8 mouse cellular contexts compared by ENCODE assay signal in the genomic region with DNA sequence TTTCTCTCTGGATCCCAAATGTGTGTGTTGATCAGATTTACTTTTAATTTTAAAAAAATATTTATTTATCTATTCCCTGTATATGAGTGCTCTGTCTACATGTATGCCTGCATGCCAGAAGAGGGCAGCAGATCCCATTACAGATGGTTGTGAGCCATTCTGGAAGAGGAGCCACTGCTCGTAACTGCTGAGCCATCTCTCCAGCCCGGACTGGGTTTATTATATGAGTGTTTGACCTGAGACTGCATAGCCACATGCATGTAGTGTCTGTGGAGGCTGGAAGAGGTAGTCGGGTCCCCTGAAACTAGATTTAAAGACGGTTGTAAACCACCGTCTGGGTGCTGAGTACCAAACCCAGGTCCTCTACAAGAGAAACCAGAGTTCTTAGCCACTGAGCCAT. TPM values are rescaled to one million over a fixed set of nuclear protein-coding genes. Genes with fewer than 3 reads are reported as not detected.
A peak's percentile ranks its signal among the peaks of the same experiment; 100 is the strongest.
DNase-seq lines count a peak whose midpoint lies in the region; ATAC-seq lines count a peak whose summit lies in the region.

No protein-coding gene starts in this region.

- intact Hi-C loops in gastrocnemius, postnatal 14 days (cut with DNase I; ENCODE audit: low total_unique reads): no loop called here
- intact Hi-C loops in gastrocnemius, postnatal 36 days (cut with DNase I): loop anchor here (10.0 kb wide), 2 partner anchors 50 kb away; partner anchors contain the start of genes Ube2s and Zfp628

- H3K9me3 ChIP-seq in embryonic facial prominence, embryonic 13.5 days: no peaks in the 10 kb centered on the region
- no peaks in the 10 kb centered on the region for H3K9me3 ChIP-seq in hindbrain, embryonic 16.5 days (ENCODE audit: control insufficient read depth, low read length)
- no peaks in the 10 kb centered on the region for H3K9me3 ChIP-seq in liver, embryonic 12.5 days (replicated peaks)
- H3K9me3 ChIP-seq in neural tube, embryonic 12.5 days: no peaks in the 10 kb centered on the region

- H3K27ac ChIP-seq in embryonic facial prominence, embryonic 13.5 days: no peak overlapping the region
- H3K27ac ChIP-seq in hindbrain, embryonic 16.5 days (ENCODE audit: low read depth, low read length): no peak overlapping the region
- no peak overlapping the region for H3K27ac ChIP-seq in liver, embryonic 12.5 days
- H3K27ac ChIP-seq in neural tube, embryonic 12.5 days: no peak overlapping the region

- ATAC-seq in embryonic facial prominence, embryonic 13.5 days (ENCODE audit: insufficient number of reproducible peaks, insufficient read depth, low FRiP score, low TSS enrichment, low read depth): no peak
- peak; percentile 41 for ATAC-seq in hindbrain, embryonic 16.5 days
- ATAC-seq in liver, embryonic 12.5 days: 0 out of 2 replicates have a peak, but pooled peaks have one; percentile 17
- peak; percentile 31; the same call in 1 of the 2 replicates for ATAC-seq in neural tube, embryonic 12.5 days (ENCODE audit: low FRiP score, low read depth)

- no peak overlapping the region for H3K9ac ChIP-seq in embryonic facial prominence, embryonic 13.5 days
- H3K9ac ChIP-seq in hindbrain, embryonic 16.5 days (ENCODE audit: low read depth, low read length): no peak overlapping the region
- peak overlapping the region; percentile 79 for H3K9ac ChIP-seq in liver, embryonic 12.5 days
- no peak overlapping the region for H3K9ac ChIP-seq in neural tube, embryonic 12.5 days

- H3K4me2 ChIP-seq in embryonic facial prominence, embryonic 13.5 days: peak overlapping the region; percentile 67
- H3K4me2 ChIP-seq in hindbrain, embryonic 16.5 days (ENCODE audit: low read length): peak overlapping the region; percentile 81
- H3K4me2 ChIP-seq in liver, embryonic 12.5 days: peak overlapping the region; percentile 81
- peak overlapping the region; percentile 66 for H3K4me2 ChIP-seq in neural tube, embryonic 12.5 days (replicated peaks)

- H3K4me3 ChIP-seq in embryonic facial prominence, embryonic 13.5 days: peak overlapping the region; percentile 61
- no peak overlapping the region for H3K4me3 ChIP-seq in hindbrain, embryonic 16.5 days (ENCODE audit: low read length)
- peak overlapping the region; percentile 68 for H3K4me3 ChIP-seq in liver, embryonic 12.5 days
- H3K4me3 ChIP-seq in neural tube, embryonic 12.5 days: no peak overlapping the region

- peak; percentile 32 for DNase-seq in gastrocnemius, postnatal 14 days
- no peak for DNase-seq in gastrocnemius, postnatal 36 days
- peak; percentile 60 for DNase-seq in NIH3T3 (ENCODE audit: low read depth)
- no peak for DNase-seq in gastrocnemius, postnatal 4 days (ENCODE audit: low spot score in 2 of 2)

- peaks cover 26% of the 10 kb centered on the region for H3K4me1 ChIP-seq in embryonic facial prominence, embryonic 13.5 days
- H3K4me1 ChIP-seq in hindbrain, embryonic 16.5 days (ENCODE audit: control insufficient read depth, insufficient read depth, low read depth, low read length): peaks cover 7% of the 10 kb centered on the region
- peaks cover 23% of the 10 kb centered on the region for H3K4me1 ChIP-seq in liver, embryonic 12.5 days
- peaks cover 9% of the 10 kb centered on the region for H3K4me1 ChIP-seq in neural tube, embryonic 12.5 days

- WGBS in embryonic facial prominence, embryonic 13.5 days: 61% methylated on average over 5 of the region's 5 CpGs
- 60% methylated on average over 5 of the region's 5 CpGs for WGBS in hindbrain, embryonic 16.5 days
- WGBS in liver, embryonic 12.5 days (ENCODE audit: insufficient replicate concordance): 35% methylated on average over 5 of the region's 5 CpGs
- WGBS in neural tube, embryonic 12.5 days: 59% methylated on average over 5 of the region's 5 CpGs

- H3K36me3 ChIP-seq in embryonic facial prominence, embryonic 13.5 days: no peaks in the 10 kb centered on the region
- H3K36me3 ChIP-seq in hindbrain, embryonic 16.5 days (ENCODE audit: control insufficient read depth, insufficient read depth, low read length): no peaks in the 10 kb centered on the region
- no peaks in the 10 kb centered on the region for H3K36me3 ChIP-seq in liver, embryonic 12.5 days
- no peaks in the 10 kb centered on the region for H3K36me3 ChIP-seq in neural tube, embryonic 12.5 days

- H3K27me3 ChIP-seq in embryonic facial prominence, embryonic 13.5 days: no peaks in the 10 kb centered on the region
- no peaks in the 10 kb centered on the region for H3K27me3 ChIP-seq in hindbrain, embryonic 16.5 days (replicated peaks; ENCODE audit: control insufficient read depth, insufficient read depth, low read length)
- H3K27me3 ChIP-seq in liver, embryonic 12.5 days (replicated peaks): peaks cover 6% of the 10 kb centered on the region; the same call in 1 of the 2 replicates
- H3K27me3 ChIP-seq in neural tube, embryonic 12.5 days (replicated peaks): no peaks in the 10 kb centered on the region

RNA-seq across cellular contexts. Expression of gene Isoc2b, which starts 5.0 kb away (rescaled TPM):
- 1 to 10 TPM; 2.4 TPM for total RNA-seq in gastrocnemius, postnatal 14 days (2021)
- total RNA-seq in gastrocnemius, postnatal 36 days (2021): 1 to 10 TPM; 3.6 to 3.8 TPM
- 5.9 and 6.5 TPM in 2 replicates for polyA plus RNA-seq in embryonic facial prominence, embryonic 13.5 days (2015; fragmentation: Nextera tagmentation; extraction: Ambion mirVana)
- polyA plus RNA-seq in hindbrain, embryonic 16.5 days (2015; fragmentation: Nextera tagmentation; extraction: Ambion mirVana): 4.2 and 4.6 TPM in 2 replicates
- polyA plus RNA-seq in liver, embryonic 12.5 days (2016; fragmentation: Nextera tagmentation; extraction: Ambion mirVana): 3.5 and 3.9 TPM in 2 replicates
- 4.8 and 5.4 TPM in 2 replicates for polyA plus RNA-seq in neural tube, embryonic 12.5 days (2016; fragmentation: Nextera tagmentation; extraction: Ambion mirVana)
- 1 to 10 TPM; 2.3 to 2.5 TPM for total RNA-seq in gastrocnemius, postnatal 4 days (2021)

RNA-seq across cellular contexts. Expression of gene Isoc2a, which starts 11.9 kb away (rescaled TPM):
- 10 to 100 TPM; 15.8 to 16.7 TPM for total RNA-seq in gastrocnemius, postnatal 14 days (2021)
- 10 to 100 TPM; 21.0 to 28.3 TPM for total RNA-seq in gastrocnemius, postnatal 36 days (2021)
- 1.3 TPM in 2 replicates for polyA plus RNA-seq in embryonic facial prominence, embryonic 13.5 days (2015; fragmentation: Nextera tagmentation; extraction: Ambion mirVana)
- 0.89 and 0.93 TPM in 2 replicates for polyA plus RNA-seq in hindbrain, embryonic 16.5 days (2015; fragmentation: Nextera tagmentation; extraction: Ambion mirVana)
- polyA plus RNA-seq in liver, embryonic 12.5 days (2016; fragmentation: Nextera tagmentation; extraction: Ambion mirVana): 0.62 and 0.95 TPM in 2 replicates
- 0.91 and 0.93 TPM in 2 replicates for polyA plus RNA-seq in neural tube, embryonic 12.5 days (2016; fragmentation: Nextera tagmentation; extraction: Ambion mirVana)
- total RNA-seq in gastrocnemius, postnatal 4 days (2021): 10 to 100 TPM; 10.7 to 11.7 TPM

RNA-seq across cellular contexts. Expression of gene Shisa7, which starts 20.6 kb away (rescaled TPM):
- total RNA-seq in gastrocnemius, postnatal 14 days (2021): not detected
- not detected for total RNA-seq in gastrocnemius, postnatal 36 days (2021)
- 0.39 and 0.63 TPM in 2 replicates for polyA plus RNA-seq in embryonic facial prominence, embryonic 13.5 days (2015; fragmentation: Nextera tagmentation; extraction: Ambion mirVana)
- 9.9 and 10.0 TPM in 2 replicates for polyA plus RNA-seq in hindbrain, embryonic 16.5 days (2015; fragmentation: Nextera tagmentation; extraction: Ambion mirVana)
- not detected in 2 replicates for polyA plus RNA-seq in liver, embryonic 12.5 days (2016; fragmentation: Nextera tagmentation; extraction: Ambion mirVana)
- 6.0 and 6.5 TPM in 2 replicates for polyA plus RNA-seq in neural tube, embryonic 12.5 days (2016; fragmentation: Nextera tagmentation; extraction: Ambion mirVana)
- under 1 TPM in 1 of 2 experiments, not detected in 1; 0.05 TPM for total RNA-seq in gastrocnemius, postnatal 4 days (2021)

RNA-seq across cellular contexts. Expression of gene Gm36210, which starts 41.2 kb away (rescaled TPM):
- total RNA-seq in gastrocnemius, postnatal 14 days (2021): not detected
- under 1 TPM; 0.20 TPM for total RNA-seq in gastrocnemius, postnatal 36 days (2021)
- 0.15 TPM in 1 of 2 replicates, not detected in the other for polyA plus RNA-seq in embryonic facial prominence, embryonic 13.5 days (2015; fragmentation: Nextera tagmentation; extraction: Ambion mirVana)
- 0.48 and 0.52 TPM in 2 replicates for polyA plus RNA-seq in hindbrain, embryonic 16.5 days (2015; fragmentation: Nextera tagmentation; extraction: Ambion mirVana)
- 0.10 TPM in 1 of 2 replicates, not detected in the other for polyA plus RNA-seq in liver, embryonic 12.5 days (2016; fragmentation: Nextera tagmentation; extraction: Ambion mirVana)
- polyA plus RNA-seq in neural tube, embryonic 12.5 days (2016; fragmentation: Nextera tagmentation; extraction: Ambion mirVana): 0.29 TPM in 1 of 2 replicates, not detected in the other
- not detected for total RNA-seq in gastrocnemius, postnatal 4 days (2021)

RNA-seq across cellular contexts. Expression of gene Zfp628, which starts 49.9 kb away (rescaled TPM):
- total RNA-seq in gastrocnemius, postnatal 14 days (2021): 1 to 10 TPM; 7.9 to 8.4 TPM
- 1 to 10 TPM; 8.9 TPM for total RNA-seq in gastrocnemius, postnatal 36 days (2021)
- 4.3 and 4.8 TPM in 2 replicates for polyA plus RNA-seq in embryonic facial prominence, embryonic 13.5 days (2015; fragmentation: Nextera tagmentation; extraction: Ambion mirVana)
- 3.2 and 4.2 TPM in 2 replicates for polyA plus RNA-seq in hindbrain, embryonic 16.5 days (2015; fragmentation: Nextera tagmentation; extraction: Ambion mirVana)
- polyA plus RNA-seq in liver, embryonic 12.5 days (2016; fragmentation: Nextera tagmentation; extraction: Ambion mirVana): 2.4 and 2.7 TPM in 2 replicates
- polyA plus RNA-seq in neural tube, embryonic 12.5 days (2016; fragmentation: Nextera tagmentation; extraction: Ambion mirVana): 4.4 and 4.5 TPM in 2 replicates
- total RNA-seq in gastrocnemius, postnatal 4 days (2021): 10 to 100 TPM; 14.0 to 14.6 TPM

Comparison
In these comparisons a context has a peak if more than half of its experiments do, and no peak if none do; other contexts are left out.
1. DNase-seq: peak in gastrocnemius, postnatal 14 days (single experiment) and NIH3T3 (single experiment); none in gastrocnemius, postnatal 36 days (0 of 2) and gastrocnemius, postnatal 4 days (0 of 2).
2. H3K4me3 ChIP-seq: peak in embryonic facial prominence, embryonic 13.5 days (single experiment) and liver, embryonic 12.5 days (single experiment); none in hindbrain, embryonic 16.5 days (single experiment) and neural tube, embryonic 12.5 days (single experiment).
3. Peak in every context shown above with its lines, with median percentiles within 50 percentile points of each other: H3K4me2 ChIP-seq.